Mouse (Mus musculus) large intestine, adult 2 months (tissue): ENCODE measurements around the gene Tipin. TPM values are rescaled to one million over a fixed set of nuclear protein-coding genes. Genes with fewer than 3 reads are reported as not detected.

Source experiments
- DNase-seq: peaks from one replicate; pipeline ENCODE4 v3.0.0-alpha.2; 2012; ENCODE audit warnings: low read depth, low spot score
- WGBS: fragments of 180-500 bp; shearing (Covaris S2); methylation state at CpG from one replicate; pipeline ENCODE4 v1.1.7; 2018; 5-methylcytosine and 5-hydroxymethylcytosine counted together
- polyA plus RNA-seq: library from polyadenylated mRNA; depleted of rRNA; stranded (reverse); fragments of >200 nt; gene quantifications from 2 replicates; pipeline ENCODE4 v1.2.3, GENCODE M21; 2012; rRNA removed

The Tipin gene
- polyA plus RNA-seq, 1 experiment = 7.1 TPM

DNA sequence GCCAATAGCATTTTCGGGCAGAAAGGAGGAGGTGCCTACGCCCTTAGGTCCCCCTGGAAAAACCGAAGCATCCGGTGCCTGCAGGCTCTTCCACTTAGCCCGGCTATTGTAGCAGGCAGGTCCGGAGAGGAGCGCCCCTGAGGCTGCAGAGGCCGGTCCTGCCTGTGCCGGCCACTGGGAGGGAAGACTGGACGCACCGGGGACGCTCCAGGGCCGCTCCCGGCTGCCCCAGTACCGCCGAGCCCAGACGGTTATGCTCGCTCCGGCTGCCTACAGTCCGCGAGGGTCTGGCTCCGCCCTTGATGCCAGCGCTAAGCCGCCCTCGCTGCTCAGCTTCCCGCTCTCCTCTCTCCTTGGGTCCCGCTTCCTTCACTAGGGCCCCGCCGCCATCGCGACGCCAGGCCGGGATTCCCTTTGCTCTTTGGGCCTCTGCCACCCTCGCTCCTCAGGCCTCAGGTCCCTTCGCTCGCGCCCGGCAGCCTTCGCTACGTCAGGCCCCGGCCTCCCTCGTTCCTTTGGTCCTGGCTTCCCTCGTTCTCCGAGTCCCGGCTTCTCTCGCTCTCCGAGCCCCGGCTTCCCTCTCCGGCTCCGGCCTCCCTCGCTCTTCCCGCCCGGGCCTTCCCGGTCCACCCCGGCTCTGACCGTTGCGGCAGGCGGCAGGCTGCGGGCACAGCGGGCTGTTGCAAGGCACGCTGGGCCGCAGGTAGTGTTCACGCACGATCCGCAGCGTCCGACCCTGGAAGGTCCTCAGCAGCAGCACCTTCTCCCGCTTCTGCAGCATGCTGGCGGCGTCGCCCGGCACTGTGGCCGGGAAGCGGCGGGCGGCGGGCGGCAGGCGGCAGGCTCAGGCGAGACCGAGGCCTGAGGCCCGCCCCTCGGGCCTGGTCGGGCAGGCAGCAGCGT is 59.2 kb downstream of the Tipin start:
- peak; percentile 36 for DNase-seq
- under 1% methylated on average over 85 of the region's 85 CpGs for WGBS

DNA sequence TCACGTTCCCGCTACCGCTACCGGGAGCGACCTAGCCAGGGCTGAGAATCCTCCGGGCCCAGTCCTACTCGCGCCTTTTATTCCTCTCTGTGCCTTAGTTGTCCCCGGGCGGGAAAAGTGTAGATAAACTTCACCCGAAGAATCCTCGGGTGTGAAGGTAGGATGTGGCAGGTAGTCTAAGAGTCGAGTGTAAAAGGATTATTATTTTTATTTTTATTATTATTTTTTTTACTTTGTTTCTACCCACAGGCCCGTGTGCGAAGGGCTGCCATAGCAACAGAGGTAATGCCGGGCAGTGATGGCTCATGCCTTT is 59.8 kb downstream of the Tipin start, which contains the start of gene Dis3l:
Gene Dis3l, minus strand, starts transcription at position 35 of the 313 bp plus-strand sequence.
- WGBS = 2% methylated on average over 16 of the region's 16 CpGs
- no peak for DNase-seq

- 60% methylated on average over 8 of the region's 8 CpGs for WGBS
- no peak for DNase-seq
These were observed 60.3 kb downstream of the Tipin start for GRCm38 (mm10) chr9:64341671-64342070.

DNA sequence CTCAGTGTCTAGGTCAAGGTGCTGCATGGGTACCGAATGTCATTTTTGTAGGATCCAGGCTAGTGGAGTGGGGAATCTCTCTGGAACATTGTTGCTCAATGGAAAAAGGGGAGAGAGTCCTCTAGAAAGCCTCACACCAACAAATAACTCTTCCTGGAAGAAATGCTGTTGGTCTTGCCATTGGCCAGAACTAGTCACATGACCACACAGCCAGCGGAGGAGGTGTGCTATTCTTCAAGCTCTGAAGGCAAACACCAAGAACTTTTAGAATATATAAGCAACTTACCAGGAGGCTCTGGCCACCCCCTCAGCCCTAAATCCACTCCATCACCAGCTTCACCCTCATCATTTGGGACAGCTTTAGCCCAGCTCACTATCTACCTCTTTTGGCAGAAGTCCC is 62.3 kb downstream of the Tipin start:
- 98% methylated on average over 2 of the region's 2 CpGs for WGBS
- no peak for DNase-seq

DNA sequence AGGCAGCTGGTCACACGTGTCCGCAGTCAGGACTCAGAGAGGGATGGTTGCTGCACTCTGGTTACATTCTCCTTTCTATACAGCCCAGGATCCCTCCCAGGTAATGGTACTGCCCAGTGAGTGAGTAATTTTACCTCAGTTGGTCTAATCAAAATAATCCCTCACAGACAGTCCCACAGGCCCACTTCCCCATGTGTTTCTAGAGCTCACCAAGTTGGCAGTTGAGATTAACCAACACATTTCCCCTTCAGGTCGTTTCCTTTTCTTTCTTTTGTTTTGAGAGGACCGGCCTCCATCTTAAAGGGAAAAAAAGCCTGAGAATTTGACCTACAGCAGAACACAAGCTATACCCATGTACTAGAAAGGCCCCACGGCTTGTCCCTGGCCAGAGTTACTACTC is 64.5 kb downstream of the Tipin start:
- 60% methylated on average over 5 of the region's 5 CpGs for WGBS
- DNase-seq = no peak

GRCm38 (mm10) chr9:64347377-64347776 is 66.0 kb downstream of the Tipin start:
- WGBS = 0% methylated on average over 1 of the region's 1 CpGs

GRCm38 (mm10) chr9:64349490-64349889 is 68.1 kb downstream of the Tipin start:
- WGBS = 51% methylated on average over 5 of the region's 5 CpGs
- DNase-seq = no peak

More at GRCm38 (mm10) chr9:64347377-64347776, 66.0 kb downstream of the Tipin start:
- DNase-seq = no peak

DNA sequence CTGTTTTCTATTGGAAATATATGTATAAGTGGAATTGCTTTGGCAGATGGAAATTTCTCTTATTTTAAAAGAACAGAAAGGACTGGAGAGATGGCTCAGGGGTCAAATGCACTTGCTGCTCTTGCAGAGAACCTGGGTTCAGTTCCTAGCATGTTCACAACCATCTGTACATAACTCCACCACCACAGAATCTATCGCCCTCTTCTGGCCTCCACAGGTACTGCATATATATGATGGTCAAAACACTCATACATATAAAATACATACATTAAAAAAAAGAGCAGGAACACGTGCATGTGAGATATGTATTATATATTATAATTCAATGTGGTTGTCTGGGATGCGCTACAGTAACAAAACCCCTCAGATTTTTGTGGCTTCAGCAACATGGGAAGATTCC is 69.8 kb downstream of the Tipin start:
- WGBS = 42% methylated on average over 3 of the region's 3 CpGs
- DNase-seq = no peak

Other genes starting within 250 kb of the Tipin start
- gene Lctl, start 164.4 kb upstream of the Tipin start, polyA plus RNA-seq = 1.2 and 1.4 TPM in 2 replicates
- gene Zwilch, start 108.5 kb upstream of the Tipin start, polyA plus RNA-seq = 3.2 and 7.8 TPM in 2 replicates
- gene Rpl4, start 108.2 kb upstream of the Tipin start, polyA plus RNA-seq = 479 and 572 TPM in 2 replicates
- 18.0 and 22.7 TPM in 2 replicates for gene Snapc5, start 102.3 kb upstream of the Tipin start, polyA plus RNA-seq
- 0.12 and 0.31 TPM in 2 replicates for gene Uchl4, start 46.4 kb upstream of the Tipin start, polyA plus RNA-seq
- 57.1 and 74.8 TPM in 2 replicates for gene Map2k1, start 27.9 kb upstream of the Tipin start, polyA plus RNA-seq
- 5.7 and 7.5 TPM in 2 replicates for gene Dis3l, start 59.7 kb downstream of the Tipin start, polyA plus RNA-seq
- 0.14 and 0.15 TPM in 2 replicates for gene Megf11, start 104.0 kb downstream of the Tipin start, polyA plus RNA-seq